Mouse (Mus musculus): ENCODE results near the gene Tmem246. TPM values are rescaled to one million over a fixed set of nuclear protein-coding genes. Genes with fewer than 3 reads are reported as not detected.

Gene Tmem246
- 12.2 and 20.4 TPM in 2 replicates for polyA plus RNA-seq (2012; rRNA removed; ENCODE audit: low replicate concordance)

DNA sequence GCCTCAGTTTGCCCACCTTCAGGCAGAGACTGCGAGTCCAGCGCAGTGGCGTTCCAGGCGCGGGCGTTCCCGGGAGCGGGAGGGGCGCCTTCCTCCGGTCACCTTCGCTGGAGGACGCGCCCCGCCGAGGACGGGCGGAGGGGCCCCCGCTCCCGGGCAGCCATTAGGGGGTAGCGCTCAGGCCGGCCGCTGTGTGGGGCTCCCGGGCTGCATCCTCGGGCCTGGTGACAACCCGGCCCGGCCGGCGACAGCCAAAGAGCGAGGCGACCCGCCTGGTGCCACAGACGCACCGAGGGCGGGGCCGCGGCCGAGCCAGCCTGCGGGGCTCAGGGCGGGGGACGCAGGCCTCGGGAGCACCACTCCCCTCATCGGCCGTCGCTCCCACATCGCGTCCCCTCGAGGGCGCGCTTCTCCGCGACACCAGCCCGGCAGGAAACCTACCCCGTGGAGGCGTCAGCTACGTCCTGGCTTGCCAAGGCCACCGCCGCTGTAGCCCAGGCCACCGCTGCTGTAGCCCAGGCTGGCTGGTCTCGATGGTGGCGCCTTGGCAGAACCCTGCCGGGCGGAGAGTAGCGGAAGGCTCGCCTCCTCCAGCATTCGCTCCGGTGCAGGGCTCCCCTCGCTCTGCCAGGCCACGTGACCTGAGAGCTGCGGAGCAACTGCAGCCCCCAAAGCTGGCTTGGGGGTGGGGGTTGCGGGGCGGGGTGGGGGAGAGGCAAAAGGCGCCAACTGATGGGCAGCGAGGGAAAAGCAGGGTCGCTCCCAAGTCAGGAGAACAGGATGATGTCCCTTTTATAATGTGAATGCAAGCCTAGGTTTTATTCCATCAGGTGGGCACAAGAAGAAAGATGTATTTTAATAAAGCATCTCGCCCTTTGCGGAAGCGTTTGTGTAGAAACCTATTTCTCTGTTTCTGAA is at the start of gene Tmem246:
TSS of gene Tmem246 (minus strand) at position 694 of the 918 bp plus-strand sequence.

DNA sequence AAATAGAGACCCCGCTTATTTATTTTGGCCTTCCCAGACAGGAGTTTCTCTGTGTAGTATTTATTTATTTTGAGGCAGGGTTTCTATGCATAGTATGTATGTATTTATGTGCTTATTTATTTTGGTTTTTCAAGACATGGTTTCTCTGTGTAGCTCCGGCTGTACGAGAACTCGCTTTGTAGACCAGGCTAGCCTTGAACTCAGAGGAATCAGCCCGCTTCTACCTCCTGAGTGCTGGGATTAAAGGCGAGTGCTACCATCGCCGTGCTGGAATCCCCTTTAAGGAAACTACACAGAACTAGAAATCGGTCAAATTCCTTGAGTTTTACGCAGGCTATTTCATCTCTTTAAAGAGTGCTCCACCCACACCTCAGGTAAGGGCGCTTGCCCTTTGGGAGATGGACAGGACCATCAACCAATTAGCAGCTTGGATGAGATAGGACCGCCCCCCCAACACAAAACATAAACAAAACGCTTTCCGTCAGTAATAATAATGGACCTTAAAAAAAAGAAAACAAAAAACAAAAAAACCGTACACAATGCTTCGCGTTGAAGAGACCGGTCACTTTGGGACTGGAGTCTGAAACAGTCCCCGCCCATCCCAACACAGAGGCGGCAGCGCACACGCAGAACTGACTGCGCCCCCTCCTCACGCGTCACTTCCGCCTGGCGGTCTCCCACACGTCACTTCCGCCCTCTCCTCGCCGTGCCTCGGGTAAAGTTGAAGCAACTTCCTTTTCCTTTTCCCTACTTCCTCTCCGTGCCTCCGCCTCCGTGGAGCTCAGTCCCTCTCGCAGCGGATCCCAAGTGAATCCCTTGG is 33.9 kb upstream of the Tmem246 start, which contains the start of gene Rnf20:
TSS of gene Rnf20 (plus strand) at position 688 of the 820 bp plus-strand sequence.

DNA sequence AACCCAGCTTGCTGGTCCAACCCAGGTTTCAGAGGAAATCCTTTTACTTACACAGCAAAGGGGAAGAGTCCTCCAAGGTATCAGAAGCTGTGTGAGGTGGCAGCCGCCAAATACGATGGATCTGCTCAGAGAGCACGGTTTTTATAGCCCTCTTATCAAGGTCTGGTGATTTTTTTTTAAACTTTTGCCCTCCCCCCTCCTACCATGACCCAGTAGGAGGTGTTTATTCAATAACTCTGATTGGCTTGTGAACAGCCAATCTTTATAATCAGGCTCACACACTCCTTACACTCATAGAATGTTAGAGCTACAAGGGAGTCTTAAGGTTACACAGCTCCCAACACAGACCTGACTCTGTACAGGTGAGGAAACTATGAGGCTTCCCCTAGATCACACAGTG is 48.3 kb downstream of the Tmem246 start, which contains the start of gene Aldob:
TSS of gene Aldob (minus strand) at position 164 of the 400 bp plus-strand sequence.

Other genes with a start within 250 kb of the Tmem246 start
- gene Acnat2, start 189.7 kb downstream of the Tmem246 start, polyA plus RNA-seq (2012; rRNA removed; ENCODE audit: low replicate concordance), result 0.10 TPM in 1 of 2 replicates, not detected in the other
- gene Acnat1, start 124.0 kb downstream of the Tmem246 start, polyA plus RNA-seq (2012; rRNA removed; ENCODE audit: low replicate concordance), result 0.08 TPM in 1 of 2 replicates, not detected in the other
- 0.20 TPM in 1 of 2 replicates, not detected in the other for gene Baat, start 91.3 kb downstream of the Tmem246 start, polyA plus RNA-seq (2012; rRNA removed; ENCODE audit: low replicate concordance)
- gene Mrpl50, start 76.8 kb downstream of the Tmem246 start, polyA plus RNA-seq (2012; rRNA removed; ENCODE audit: low replicate concordance), result 1.9 and 6.2 TPM in 2 replicates
- 0.60 and 1.0 TPM in 2 replicates for gene Zfp189, start 76.7 kb downstream of the Tmem246 start, polyA plus RNA-seq (2012; rRNA removed; ENCODE audit: low replicate concordance)
- gene Aldob, start 48.3 kb downstream of the Tmem246 start, polyA plus RNA-seq (2012; rRNA removed; ENCODE audit: low replicate concordance), result 0.34 and 7.2 TPM in 2 replicates
- gene Rnf20, start 34.1 kb upstream of the Tmem246 start, polyA plus RNA-seq (2012; rRNA removed; ENCODE audit: low replicate concordance), result 18.2 and 19.4 TPM in 2 replicates
- gene Ppp3r2, start 84.1 kb upstream of the Tmem246 start, polyA plus RNA-seq (2012; rRNA removed; ENCODE audit: low replicate concordance), result not detected in 2 replicates
- 0.14 and 0.27 TPM in 2 replicates for gene Grin3a, start 247.9 kb upstream of the Tmem246 start, polyA plus RNA-seq (2012; rRNA removed; ENCODE audit: low replicate concordance)